Mouse (Mus musculus): Measurements from ENCODE around the gene Ddc. TPM values are rescaled to one million over a fixed set of nuclear protein-coding genes. Genes with fewer than 3 reads are reported as not detected.

Ddc gene
- polyA plus RNA-seq, 1 experiment from 2014 or later: 9.3 TPM

DNA sequence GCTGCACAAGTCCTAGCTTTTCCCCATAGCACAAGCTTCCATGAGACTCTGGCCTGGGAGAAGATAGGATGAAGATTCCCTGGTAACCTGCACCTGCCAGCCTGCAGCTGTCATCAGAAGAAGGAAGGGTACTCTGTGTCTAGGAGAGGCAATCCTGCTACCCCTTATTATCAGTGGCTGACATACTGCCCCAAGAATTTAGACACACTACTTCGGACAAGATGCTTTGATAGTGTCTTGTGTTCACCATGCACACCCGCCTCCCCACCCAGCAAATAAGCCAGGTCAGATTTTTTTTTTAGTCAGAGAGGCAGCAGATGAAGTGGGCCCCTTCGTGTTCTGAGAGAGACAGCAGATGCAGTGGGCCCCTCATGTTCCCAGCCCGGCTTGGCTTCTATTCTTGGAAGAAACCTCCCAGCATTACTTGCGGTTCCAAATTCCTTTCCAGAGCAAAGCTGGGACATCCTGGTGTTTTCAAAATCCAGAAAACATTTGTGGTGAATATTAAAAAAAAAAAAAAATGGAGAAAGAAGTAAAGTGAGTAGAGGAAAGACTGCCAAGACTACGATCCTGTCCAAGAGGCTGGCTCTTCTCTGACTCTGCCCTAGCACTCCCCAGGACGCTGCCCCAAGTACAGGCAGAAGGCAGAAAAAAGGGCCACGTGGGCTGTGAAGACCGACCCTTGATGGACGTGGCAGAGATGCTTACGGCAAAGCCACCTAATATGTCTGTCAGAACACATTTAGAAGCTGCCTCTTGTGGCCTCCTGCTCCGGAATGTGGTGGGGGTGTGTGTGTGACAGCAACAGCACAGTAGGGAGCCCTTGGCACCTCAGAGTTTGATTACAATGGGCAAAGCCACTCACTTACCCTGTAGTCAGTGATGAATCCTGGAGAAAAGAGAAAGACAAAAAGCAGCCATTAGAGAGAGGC lies 73.7 kb downstream of the Ddc start:
- no peak overlapping the region for H3K4me3 ChIP-seq
- no peak overlapping the region for H3K4me2 ChIP-seq
- H3K9me3 ChIP-seq: no peaks in the 10 kb centered on the region
- H3K27me3 ChIP-seq: no peaks in the 10 kb centered on the region
- no peak overlapping the region for H3K27ac ChIP-seq (replicated peaks)
- no peak for ATAC-seq (ENCODE audit: low FRiP score, low read depth)
- WGBS: 22% methylated on average over 12 of the region's 12 CpGs
- no peak overlapping the region for H3K9ac ChIP-seq
- no peaks in the 10 kb centered on the region for H3K36me3 ChIP-seq
- peaks cover 46% of the 10 kb centered on the region for H3K4me1 ChIP-seq (replicated peaks)

DNA sequence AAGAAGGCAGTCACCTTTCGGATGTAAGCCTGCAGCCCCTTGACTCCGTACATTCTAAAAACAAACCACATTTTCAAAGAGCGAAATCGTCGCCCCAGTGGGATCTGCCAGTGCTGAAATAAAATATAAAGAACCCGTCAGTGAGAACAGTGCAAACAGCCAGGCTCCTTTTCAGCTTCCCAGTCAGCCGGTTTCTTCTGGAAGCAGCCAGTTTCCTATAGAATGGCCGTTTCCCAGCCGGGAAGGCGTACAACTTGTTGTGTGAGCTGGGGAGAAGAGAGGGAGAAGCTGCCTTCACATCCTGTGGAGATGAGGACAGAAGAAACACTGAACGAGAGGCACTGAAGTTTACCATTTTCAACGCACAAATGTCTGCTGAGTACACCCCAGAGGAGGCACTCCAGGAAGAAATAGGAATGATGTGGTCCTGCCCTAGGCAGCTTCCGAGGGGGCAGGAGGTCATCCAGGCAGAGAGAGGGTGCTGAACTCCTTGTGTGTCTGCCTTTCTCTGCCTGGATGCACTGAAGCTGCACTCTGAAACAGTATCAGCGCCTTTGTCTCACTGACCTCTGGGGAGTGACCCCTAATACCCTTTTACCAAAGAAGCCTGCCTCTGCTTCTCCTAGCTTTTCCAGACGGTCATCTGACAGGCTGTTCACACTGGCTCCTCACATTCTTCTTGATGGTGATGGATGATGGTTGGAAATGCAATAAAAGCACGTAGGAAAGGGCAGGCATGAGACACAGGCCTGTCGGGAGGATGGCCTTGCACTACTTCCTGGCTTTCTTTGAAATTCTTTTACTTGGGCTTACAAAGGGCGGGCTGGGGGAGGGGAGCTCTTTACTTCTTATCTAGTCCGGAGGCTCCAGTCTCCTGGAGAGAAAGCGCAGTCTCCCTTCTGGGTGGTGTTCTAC lies 75.5 kb downstream of the Ddc start:
- Histone ChIP-seq H3K9me3 (no peaks in the 10 kb centered on the region), H3K4me2 (peak overlapping the region; percentile 47), H3K36me3 (no peaks in the 10 kb centered on the region), H3K9ac (0 out of 2 replicates have a peak overlapping the region, but pooled peaks have one; percentile 0), H3K4me1 (replicated peaks) (peaks cover 36% of the 10 kb centered on the region), H3K27ac (replicated peaks) (peak overlapping the region; percentile 53), H3K27me3 (no peaks in the 10 kb centered on the region), H3K4me3 (no peak overlapping the region)
- WGBS: 11% methylated on average over 20 of the region's 20 CpGs
- ATAC-seq (ENCODE audit: low FRiP score, low read depth): peak; percentile 14; the same call in 1 of the 2 replicates

DNA sequence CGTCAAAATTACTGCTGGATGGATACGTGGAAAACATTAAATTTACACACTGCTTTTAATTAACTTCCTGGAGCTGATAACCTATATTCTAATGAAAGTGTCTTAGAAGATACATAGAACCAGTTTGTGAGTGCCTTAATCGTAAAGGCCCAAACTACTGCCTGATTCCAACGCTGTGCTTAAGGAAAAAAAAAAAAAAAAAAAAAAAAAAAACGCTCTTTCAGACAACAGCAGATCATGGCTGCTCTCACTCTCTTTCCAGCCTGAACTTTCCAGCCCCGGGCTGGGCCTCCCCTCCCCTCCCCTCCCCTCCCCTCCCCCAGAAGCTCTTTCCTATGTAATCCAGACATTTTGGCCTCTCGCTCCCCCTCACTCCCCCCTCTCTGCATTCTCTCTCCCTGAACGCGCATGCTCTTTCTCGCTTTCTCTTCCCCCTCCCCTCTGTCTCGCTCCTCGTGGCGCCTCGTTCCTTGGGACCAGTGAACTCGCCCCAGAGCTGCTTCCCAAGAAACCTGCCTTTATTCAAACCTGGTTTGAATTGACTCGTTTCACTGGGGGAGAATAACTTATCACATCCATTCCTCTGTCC lies 76.5 kb downstream of the Ddc start:
- 5% methylated on average over 16 of the region's 16 CpGs for WGBS
- peak; percentile 86 for ATAC-seq (ENCODE audit: low FRiP score, low read depth)
- H3K36me3 ChIP-seq: no peaks in the 10 kb centered on the region
- peak overlapping the region; percentile 47 for H3K4me2 ChIP-seq
- H3K4me3 ChIP-seq: peak overlapping the region; percentile 18; the same call in 1 of the 2 replicates
- H3K9me3 ChIP-seq: no peaks in the 10 kb centered on the region
- H3K27me3 ChIP-seq: no peaks in the 10 kb centered on the region
- H3K27ac ChIP-seq (replicated peaks): peak overlapping the region; percentile 53
- H3K9ac ChIP-seq: 0 out of 2 replicates have a peak overlapping the region, but pooled peaks have one; percentile 0
- peaks cover 36% of the 10 kb centered on the region for H3K4me1 ChIP-seq (replicated peaks)

DNA sequence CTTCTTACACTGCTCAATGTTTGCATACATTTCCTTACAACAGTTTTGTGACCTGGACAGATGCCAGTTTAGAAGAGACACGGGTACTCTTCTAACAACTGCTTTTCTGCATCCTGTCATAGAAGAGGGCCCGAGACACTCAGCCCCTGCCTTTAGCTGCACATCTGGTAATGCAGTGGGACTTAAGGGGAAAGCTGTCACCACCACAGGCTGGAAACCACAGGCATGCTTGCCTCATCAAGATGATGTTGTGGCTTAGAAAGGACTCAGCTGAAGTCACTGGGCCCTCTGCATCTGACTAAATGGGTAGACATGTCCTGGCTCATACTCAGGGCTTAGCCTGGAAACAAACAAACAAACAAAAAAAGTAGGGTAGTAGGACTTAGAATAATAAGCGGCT lies 77.2 kb downstream of the Ddc start:
- WGBS: 65% methylated on average over 3 of the region's 3 CpGs
- Histone ChIP-seq H3K4me3 (no peak overlapping the region), H3K9me3 (no peaks in the 10 kb centered on the region), H3K4me2 (no peak overlapping the region), H3K4me1 (replicated peaks) (peaks cover 36% of the 10 kb centered on the region), H3K36me3 (no peaks in the 10 kb centered on the region), H3K27ac (replicated peaks) (peak overlapping the region; percentile 53), H3K27me3 (no peaks in the 10 kb centered on the region), H3K9ac (no peak overlapping the region)
- ATAC-seq (ENCODE audit: low FRiP score, low read depth): peak; percentile 12; the same call in 1 of the 2 replicates

DNA sequence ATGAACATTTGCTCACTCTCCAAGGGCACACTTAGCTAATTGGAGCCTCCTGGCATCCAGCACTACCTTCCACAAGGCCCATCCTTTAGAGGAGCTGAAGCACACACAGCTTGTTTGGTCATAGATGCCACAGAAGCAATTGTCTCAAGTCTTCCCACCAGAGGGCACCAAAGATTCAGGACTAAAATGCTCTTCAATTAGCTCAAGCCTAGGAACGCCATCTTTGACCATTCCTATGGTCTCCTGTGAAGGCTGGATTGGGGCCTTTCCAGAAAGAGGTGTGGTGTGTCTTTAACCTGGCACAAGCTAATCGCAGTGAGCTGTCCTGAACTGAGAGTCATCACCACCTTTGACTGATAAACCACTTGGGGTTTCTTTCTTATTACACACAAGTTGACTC lies 77.7 kb downstream of the Ddc start:
- no peaks in the 10 kb centered on the region for H3K36me3 ChIP-seq
- WGBS: 4% methylated on average over 2 of the region's 2 CpGs
- ATAC-seq (ENCODE audit: low FRiP score, low read depth): peak; percentile 65
- no peaks in the 10 kb centered on the region for H3K27me3 ChIP-seq
- H3K4me3 ChIP-seq: no peak overlapping the region
- H3K27ac ChIP-seq (replicated peaks): no peak overlapping the region; the same call in 1 of the 2 replicates
- H3K4me1 ChIP-seq (replicated peaks): peaks cover 35% of the 10 kb centered on the region
- H3K9me3 ChIP-seq: no peaks in the 10 kb centered on the region
- no peak overlapping the region for H3K9ac ChIP-seq
- H3K4me2 ChIP-seq: no peak overlapping the region

DNA sequence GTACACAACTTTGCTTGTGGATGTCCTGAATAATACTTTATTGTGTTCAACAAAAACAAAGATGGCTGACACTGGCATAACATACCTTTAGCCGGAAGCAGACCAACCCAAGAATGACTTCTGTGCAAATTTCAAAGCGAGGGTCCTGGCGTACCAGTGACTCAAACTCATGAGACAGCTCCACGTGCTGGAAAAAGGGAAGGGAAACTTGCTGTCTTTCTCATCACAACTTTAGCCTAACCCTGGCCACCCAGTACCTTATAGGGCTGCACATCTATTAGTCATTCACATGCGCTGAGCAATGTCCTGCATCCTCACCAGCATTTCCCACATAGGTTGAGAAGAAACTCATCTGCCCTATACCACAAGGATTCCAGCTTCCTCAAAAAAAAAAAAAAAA lies 78.7 kb downstream of the Ddc start:
- WGBS: 83% methylated on average over 5 of the region's 5 CpGs
- no peak overlapping the region for H3K27ac ChIP-seq (replicated peaks)
- no peaks in the 10 kb centered on the region for H3K9me3 ChIP-seq
- H3K4me2 ChIP-seq: no peak overlapping the region
- H3K4me1 ChIP-seq (replicated peaks): peaks cover 26% of the 10 kb centered on the region
- no peak overlapping the region for H3K9ac ChIP-seq
- no peaks in the 10 kb centered on the region for H3K27me3 ChIP-seq
- H3K36me3 ChIP-seq: no peaks in the 10 kb centered on the region
- ATAC-seq (ENCODE audit: low FRiP score, low read depth): no peak
- H3K4me3 ChIP-seq: no peak overlapping the region

DNA sequence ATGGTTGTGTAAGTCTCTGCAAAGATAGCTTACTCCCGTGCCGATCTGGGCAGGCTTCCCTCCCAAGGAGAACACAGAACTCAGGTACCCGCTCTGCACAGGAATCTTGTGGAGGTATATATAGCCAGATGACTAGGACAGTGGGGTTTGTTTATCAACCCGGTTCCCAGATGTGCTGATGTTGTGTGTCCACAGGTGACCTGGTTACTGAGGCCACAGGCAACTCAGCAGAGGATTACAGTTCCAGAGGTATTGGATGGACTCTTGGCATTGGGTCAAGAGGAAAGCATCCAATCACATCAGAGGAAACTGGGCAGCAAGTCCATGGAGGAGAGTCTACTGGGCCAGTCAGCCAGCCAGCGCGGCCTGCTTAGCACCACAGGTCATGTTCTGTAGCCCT lies 79.1 kb downstream of the Ddc start:
- Histone ChIP-seq H3K4me2 (no peak overlapping the region), H3K36me3 (no peaks in the 10 kb centered on the region)
- WGBS: 87% methylated on average over 6 of the region's 6 CpGs

DNA sequence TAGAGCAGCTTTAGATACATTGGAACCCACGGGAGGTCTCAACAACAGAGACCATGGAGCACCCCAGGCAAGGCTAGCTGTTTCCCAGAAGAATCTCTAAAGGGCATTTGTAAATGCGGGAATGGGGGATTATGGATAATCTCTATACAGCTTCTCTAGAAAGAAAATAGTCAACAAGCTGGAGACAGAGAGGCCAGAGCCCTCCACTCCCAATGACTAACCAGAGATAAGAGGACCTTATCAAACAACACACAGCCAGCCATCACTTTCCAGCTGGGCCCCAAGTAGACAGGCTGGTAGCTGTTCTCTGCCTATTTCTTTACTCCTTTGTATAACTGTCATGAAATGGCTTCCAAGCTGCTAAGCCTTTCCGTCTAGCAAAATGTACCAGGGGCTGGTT lies 82.2 kb downstream of the Ddc start:
- ATAC-seq (ENCODE audit: low FRiP score, low read depth): no peak
- no peaks in the 10 kb centered on the region for H3K9me3 ChIP-seq
- H3K4me3 ChIP-seq: no peak overlapping the region
- 79% methylated on average over 3 of the region's 3 CpGs for WGBS
- no peaks in the 10 kb centered on the region for H3K36me3 ChIP-seq
- no peak overlapping the region for H3K9ac ChIP-seq
- no peak overlapping the region for H3K4me2 ChIP-seq
- no peaks in the 10 kb centered on the region for H3K27me3 ChIP-seq
- H3K27ac ChIP-seq (replicated peaks): no peak overlapping the region
- peaks cover 4% of the 10 kb centered on the region; the same call in 1 of the 2 replicates for H3K4me1 ChIP-seq (replicated peaks)

More for the DNA sequence above, 79.1 kb downstream of the Ddc start:
- no peak overlapping the region for H3K4me3 ChIP-seq
- H3K9ac ChIP-seq: no peak overlapping the region
- no peaks in the 10 kb centered on the region for H3K27me3 ChIP-seq
- ATAC-seq (ENCODE audit: low FRiP score, low read depth): no peak
- no peak overlapping the region for H3K27ac ChIP-seq (replicated peaks)
- H3K9me3 ChIP-seq: no peaks in the 10 kb centered on the region
- H3K4me1 ChIP-seq (replicated peaks): peaks cover 23% of the 10 kb centered on the region

DNA sequence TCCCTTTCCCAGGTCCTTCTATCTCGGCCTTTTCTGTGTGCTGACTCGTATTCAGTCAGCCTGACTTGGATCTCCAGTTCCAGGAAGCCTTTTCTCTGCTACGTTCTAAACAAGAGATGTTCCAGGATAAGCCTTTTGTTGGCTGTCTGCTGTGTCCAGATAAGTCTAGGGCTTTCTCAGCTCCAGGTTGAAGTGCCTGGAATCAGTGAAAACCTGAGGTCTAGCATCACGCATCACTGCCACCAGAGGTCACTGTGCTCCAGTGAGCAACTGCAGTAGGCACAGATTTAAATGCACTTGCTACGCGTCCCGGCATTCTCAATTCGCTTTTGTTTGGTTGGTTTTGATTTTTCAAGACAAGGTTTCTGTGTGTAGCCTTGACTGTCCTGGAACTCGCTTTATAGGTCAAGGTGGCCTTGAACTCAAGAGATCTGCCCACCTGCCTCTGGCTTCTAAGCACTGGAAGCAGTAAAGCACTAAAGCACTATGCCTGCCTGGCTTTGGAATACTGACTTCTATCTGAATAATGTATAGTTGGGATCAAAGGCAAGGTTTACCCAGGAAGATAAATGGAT lies 86.0 kb downstream of the Ddc start:
- ATAC-seq (ENCODE audit: low FRiP score, low read depth): peak; percentile 47
- Histone ChIP-seq H3K27ac (replicated peaks) (no peak overlapping the region), H3K36me3 (no peaks in the 10 kb centered on the region), H3K27me3 (no peaks in the 10 kb centered on the region), H3K4me3 (no peak overlapping the region), H3K9ac (no peak overlapping the region), H3K4me1 (replicated peaks) (peaks cover 13% of the 10 kb centered on the region), H3K9me3 (no peaks in the 10 kb centered on the region), H3K4me2 (peak overlapping the region; percentile 44)
- WGBS: 20% methylated on average over 9 of the region's 9 CpGs

DNA sequence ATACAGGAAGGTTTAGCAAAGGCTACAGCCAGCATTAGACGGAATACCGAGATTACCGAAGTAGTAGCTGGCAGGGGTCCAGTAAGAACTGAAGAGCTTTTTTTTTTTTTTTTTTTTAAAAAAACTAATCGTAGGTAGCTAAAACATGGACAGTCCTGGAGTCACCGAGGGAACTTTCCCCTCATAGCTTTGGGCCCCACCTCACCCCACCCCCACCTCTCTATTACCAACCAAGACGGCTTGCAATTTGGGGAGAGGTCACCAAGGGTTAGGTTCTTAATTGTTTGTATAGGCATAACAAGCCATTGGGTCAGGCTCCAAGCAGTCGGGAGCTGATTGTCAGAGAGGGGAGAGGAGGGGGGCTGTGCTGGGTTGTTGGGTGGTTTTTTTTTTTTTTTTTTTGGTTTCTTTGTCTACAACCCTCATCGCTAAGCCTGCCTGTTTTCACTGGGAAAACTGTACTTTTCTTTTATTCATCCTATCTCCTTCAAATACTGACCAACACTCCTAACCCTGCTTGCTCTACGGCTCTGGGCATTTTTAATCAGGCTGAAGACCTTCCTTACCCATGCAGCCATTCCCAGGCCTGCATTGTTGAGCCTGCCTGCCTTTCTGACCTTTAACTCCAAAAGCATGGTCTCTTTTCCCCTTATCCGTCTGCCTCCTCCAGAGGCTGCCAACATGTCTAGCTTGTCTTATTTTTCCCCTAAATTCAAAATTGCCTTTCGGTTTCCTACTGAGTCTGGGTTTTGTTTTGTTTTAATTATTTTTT lies 88.4 kb downstream of the Ddc start:
- Histone ChIP-seq H3K4me1 (replicated peaks) (peaks cover 13% of the 10 kb centered on the region), H3K36me3 (no peaks in the 10 kb centered on the region), H3K4me2 (peak overlapping the region; percentile 81), H3K9me3 (no peaks in the 10 kb centered on the region), H3K9ac (peak overlapping the region; percentile 66), H3K27ac (replicated peaks) (peak overlapping the region; percentile 92), H3K4me3 (peak overlapping the region; percentile 60), H3K27me3 (no peaks in the 10 kb centered on the region)
- ATAC-seq (ENCODE audit: low FRiP score, low read depth): peak; percentile 27; the same call in 1 of the 2 replicates
- WGBS: 2% methylated on average over 11 of the region's 11 CpGs

All from hindbrain, embryonic 15.5 days (tissue).